Mouse (Mus musculus) Muller cell, postnatal 12 days (primary cell): ENCODE measurements around the gene Fbp2.
A peak's percentile ranks its signal among the peaks of the same experiment; 100 is the strongest.

Experiments
- DNase-seq: peaks from one replicate; pipeline ENCODE4 v3.0.0-alpha.2; 2015; ENCODE audit errors: inconsistent ontology term

Fbp2 gene

GRCm38 (mm10) chr13:62857941-62858915, at the start of gene Fbp2:
Gene Fbp2 (minus strand): TSS chr13:62858422.
- DNase-seq = peak; percentile 19

GRCm38 (mm10) chr13:62907527-62908162, 49.4 kb upstream of the Fbp2 start:
- no peak for DNase-seq

- no peak for DNase-seq
Observed at GRCm38 (mm10) chr13:62901139-62901538, 42.9 kb upstream of the Fbp2 start.

GRCm38 (mm10) chr13:62897927-62898646, 39.9 kb upstream of the Fbp2 start:
- DNase-seq = peak; percentile 23

- no peak for DNase-seq
Observed at GRCm38 (mm10) chr13:62893044-62893842, 35.0 kb upstream of the Fbp2 start.

GRCm38 (mm10) chr13:62889311-62889710, 31.1 kb upstream of the Fbp2 start:
- DNase-seq = no peak

- peak; percentile 2 for DNase-seq
Observed at GRCm38 (mm10) chr13:62887712-62888441, 29.7 kb upstream of the Fbp2 start, which contains the start of gene Fbp1. Gene Fbp1 (minus strand): TSS chr13:62888282.

- DNase-seq = no peak
Observed at GRCm38 (mm10) chr13:62884536-62884935, 26.3 kb upstream of the Fbp2 start.

- no peak for DNase-seq
Observed at GRCm38 (mm10) chr13:62883925-62884324, 25.7 kb upstream of the Fbp2 start.

GRCm38 (mm10) chr13:62883436-62883835, 25.2 kb upstream of the Fbp2 start:
- DNase-seq = no peak

GRCm38 (mm10) chr13:62882856-62883255, 24.6 kb upstream of the Fbp2 start:
- DNase-seq = no peak

GRCm38 (mm10) chr13:62881336-62881735, 23.1 kb upstream of the Fbp2 start:
- DNase-seq = no peak

- DNase-seq = peak; percentile 48
Observed at GRCm38 (mm10) chr13:62879831-62880615, 21.8 kb upstream of the Fbp2 start.

- no peak for DNase-seq
Observed at GRCm38 (mm10) chr13:62879411-62879810, 21.2 kb upstream of the Fbp2 start.

GRCm38 (mm10) chr13:62877247-62877646, 19.0 kb upstream of the Fbp2 start:
- DNase-seq = no peak

- no peak for DNase-seq
Observed at GRCm38 (mm10) chr13:62876111-62876510, 17.9 kb upstream of the Fbp2 start.

GRCm38 (mm10) chr13:62872252-62872651, 14.0 kb upstream of the Fbp2 start:
- DNase-seq = no peak

- DNase-seq = no peak
Observed at GRCm38 (mm10) chr13:62870605-62871004, 12.4 kb upstream of the Fbp2 start.

- peak; percentile 88 for DNase-seq
Observed at GRCm38 (mm10) chr13:62866817-62867216, 8.6 kb upstream of the Fbp2 start.
